Mouse (Mus musculus) gastrocnemius, adult 8-10 months (tissue): ENCODE measurements around the gene Apol8. TPM values are rescaled to one million over a fixed set of nuclear protein-coding genes. Genes with fewer than 3 reads are reported as not detected.
"Not testable (repeated sequence)": the region's sequence is repeated elsewhere in the genome, so short reads cannot be mapped to it uniquely, and the experiment has no call there.

Experiments
- DNase-seq, 2 experiments: peaks; one replicate each; pipeline ENCODE4 v3.0.0; 2022; ENCODE audit warnings: low spot score in 2 of 2
- total RNA-seq, 4 experiments: library from RNA; stranded (reverse); gene quantifications; 2 replicates each; pipeline ENCODE4 v1.2.4; 2022

Apol8 gene
- total RNA-seq, 4 experiments from 2014 or later = 0.63 to 0.86 TPM; not detected in 2

DNA sequence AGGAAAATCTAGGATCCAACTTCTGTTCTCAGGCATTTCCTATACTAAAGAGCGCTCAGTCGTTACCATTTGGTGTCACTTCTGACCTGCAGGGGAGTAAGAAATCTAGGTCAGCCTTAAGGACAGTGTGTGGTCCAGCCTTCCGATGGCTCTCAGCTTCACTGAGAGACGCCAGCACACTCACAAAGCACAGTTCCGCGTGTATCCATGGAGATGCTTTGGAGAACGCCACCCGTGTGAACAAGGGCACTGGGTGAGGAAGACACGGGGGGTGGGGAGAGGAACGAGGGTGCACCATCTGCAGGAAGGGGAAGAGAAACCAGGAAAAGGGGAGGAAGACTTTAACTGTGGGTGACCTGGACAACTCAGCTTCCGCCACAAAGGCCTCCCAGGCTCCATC lies 4.4 kb downstream of the Apol8 start:
- DNase-seq = no peak

DNA sequence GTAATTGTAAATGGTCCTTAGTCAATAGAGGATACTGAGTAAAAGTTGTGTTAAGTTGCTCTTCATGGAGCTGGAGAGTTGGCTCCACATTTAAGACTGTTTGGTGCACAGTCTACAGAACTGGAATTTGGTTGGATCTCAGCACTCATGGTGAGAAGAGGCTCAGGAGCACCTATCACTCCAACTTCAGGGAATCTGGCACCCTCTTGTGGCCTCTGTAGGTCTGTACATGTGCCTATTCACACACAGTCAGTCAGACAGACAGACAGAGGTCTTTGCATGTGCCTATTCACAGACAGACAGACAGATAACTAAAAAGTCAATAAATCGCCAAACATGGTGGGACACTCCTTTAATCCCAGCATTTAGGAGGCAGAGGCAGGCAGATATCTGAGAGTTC lies 6.3 kb downstream of the Apol8 start:
- no peak for DNase-seq

DNA sequence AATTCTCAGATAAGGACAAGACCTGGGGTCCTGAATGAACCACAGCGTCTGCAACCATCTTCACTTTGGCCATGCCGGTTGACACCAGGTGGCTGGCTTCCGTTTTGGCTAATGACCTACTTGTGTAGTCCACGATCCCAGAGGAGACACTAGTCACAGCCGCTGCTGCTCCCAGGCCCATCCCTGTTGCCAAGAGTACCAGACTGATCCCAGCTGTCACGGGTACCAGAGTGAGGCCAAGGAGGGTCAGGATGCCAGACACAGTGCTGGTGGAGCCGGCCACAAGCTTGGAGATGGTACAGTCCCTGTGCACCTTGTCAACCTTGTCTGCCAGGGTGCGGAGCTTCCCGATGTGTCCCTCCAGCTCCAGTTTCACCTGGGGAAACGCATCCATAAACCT lies 7.1 kb downstream of the Apol8 start:
- no peak for DNase-seq

GRCm38 (mm10) chr15:77748414-77748813 lies 8.4 kb downstream of the Apol8 start:
- no peak for DNase-seq

DNA sequence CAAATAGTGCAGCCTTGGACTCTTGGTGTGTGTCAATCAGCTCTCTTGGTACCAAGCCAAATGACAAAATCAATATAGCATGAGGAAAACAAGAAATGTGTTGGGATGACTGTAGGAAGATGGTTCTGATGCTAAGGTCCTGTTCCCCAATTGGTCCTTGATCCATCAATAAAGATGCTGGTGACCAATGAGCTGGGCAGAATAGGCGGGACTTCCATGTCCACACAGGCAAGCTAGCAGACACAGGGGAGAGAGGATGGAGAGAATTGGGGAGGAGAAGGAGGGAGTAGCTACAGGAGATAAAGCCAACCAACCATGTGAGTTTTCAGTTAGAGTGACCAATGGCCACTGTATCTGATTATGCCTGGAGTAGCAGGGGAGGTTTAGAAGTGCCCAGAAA lies 10.5 kb downstream of the Apol8 start:
- no peak for DNase-seq

GRCm38 (mm10) chr15:77745081-77745480 lies 11.7 kb downstream of the Apol8 start:
- no peak for DNase-seq

GRCm38 (mm10) chr15:77744632-77745031 lies 12.2 kb downstream of the Apol8 start:
- no peak for DNase-seq

GRCm38 (mm10) chr15:77741556-77741955 lies 15.2 kb downstream of the Apol8 start:
- DNase-seq = not testable (repeated sequence)

- no peak for DNase-seq
Measured at GRCm38 (mm10) chr15:77740511-77741297, 16.1 kb downstream of the Apol8 start.

DNA sequence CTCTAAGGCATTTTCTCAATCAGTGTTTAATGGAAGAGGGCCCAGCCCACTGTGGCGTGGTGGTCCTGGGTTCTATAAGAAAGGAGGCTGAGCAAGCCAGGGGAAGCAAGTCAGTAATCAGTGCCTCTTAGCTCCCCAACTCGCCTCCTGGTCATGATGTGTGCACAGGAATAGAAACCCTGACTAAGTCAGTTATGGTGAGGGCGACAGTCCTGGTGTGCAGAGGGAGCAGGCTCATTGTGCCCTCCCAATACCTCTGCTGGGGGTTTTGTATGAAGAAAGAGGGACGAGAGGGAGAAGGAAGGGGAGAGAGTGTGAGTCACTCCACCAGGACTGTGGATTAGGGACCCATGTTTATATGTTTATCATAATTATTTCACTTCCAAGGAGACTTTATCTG lies 22.9 kb downstream of the Apol8 start:
- not testable (repeated sequence) for DNase-seq

DNA sequence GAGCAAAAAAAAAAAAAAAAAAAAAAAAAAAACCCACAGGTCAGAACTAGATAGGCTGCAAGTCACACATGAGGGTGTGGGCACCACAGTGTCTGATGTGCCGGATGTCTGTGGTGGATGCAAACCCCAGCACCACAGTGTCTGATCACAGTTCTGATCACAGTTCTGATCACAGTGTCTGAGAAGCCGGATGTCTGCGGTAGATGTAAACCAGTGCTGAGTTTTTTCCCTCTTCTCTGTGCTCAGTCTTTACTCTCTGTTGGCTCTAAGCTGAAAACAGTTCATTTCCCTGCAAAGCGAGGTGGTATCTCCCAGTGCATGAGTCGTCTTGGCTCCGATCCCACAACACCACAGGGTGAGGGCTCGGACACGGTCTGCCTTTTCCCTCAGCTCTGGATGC lies 23.4 kb downstream of the Apol8 start:
- not testable (repeated sequence) for DNase-seq

DNA sequence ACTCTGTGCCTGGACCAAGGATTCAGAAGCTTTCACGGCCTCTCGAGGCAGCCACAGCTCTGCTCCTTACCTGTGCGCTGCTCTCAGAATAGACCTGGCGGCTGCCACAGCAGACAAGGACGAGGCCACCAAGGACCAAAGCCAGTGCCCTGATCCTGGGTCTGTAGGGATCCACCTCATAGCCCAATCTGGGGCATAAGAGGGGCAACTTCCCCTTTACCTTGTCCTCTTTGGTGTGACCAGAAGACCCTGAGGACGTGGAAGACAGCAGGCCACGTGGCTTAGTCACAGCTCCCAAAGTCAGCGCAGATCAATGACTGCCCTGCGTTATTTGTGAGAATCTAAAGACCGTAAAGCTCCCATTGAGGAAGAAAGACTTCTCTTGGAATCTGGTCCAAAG lies 24.0 kb downstream of the Apol8 start:
- DNase-seq = not testable (repeated sequence)

DNA sequence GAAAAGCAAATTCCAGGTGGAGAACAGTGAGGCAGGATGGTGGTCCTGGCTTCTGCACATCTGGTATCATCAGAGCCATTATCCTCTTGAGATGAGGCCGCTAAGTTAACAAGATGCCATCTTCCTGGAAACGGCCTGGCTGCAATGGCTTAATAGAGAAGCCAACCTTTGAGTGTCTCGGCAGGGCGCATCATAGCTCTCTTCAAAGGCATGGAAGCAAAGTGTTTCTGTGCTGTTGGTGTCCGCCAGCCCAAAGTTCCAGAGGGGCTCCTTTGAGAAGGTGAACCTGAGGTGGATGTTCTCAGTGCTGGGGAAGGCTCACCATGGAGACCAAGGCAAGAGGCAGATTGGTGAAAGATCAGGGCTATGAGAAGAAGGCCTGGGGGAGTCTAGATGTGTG lies 25.2 kb downstream of the Apol8 start:
- no peak for DNase-seq

GRCm38 (mm10) chr15:77728739-77729138 lies 28.1 kb downstream of the Apol8 start, which contains the start of gene Apol9b:
Gene Apol9b (plus strand): TSS chr15:77729039.
- not testable (repeated sequence) for DNase-seq

- not testable (repeated sequence) for DNase-seq
Measured at GRCm38 (mm10) chr15:77727745-77728144, 29.1 kb downstream of the Apol8 start.

DNA sequence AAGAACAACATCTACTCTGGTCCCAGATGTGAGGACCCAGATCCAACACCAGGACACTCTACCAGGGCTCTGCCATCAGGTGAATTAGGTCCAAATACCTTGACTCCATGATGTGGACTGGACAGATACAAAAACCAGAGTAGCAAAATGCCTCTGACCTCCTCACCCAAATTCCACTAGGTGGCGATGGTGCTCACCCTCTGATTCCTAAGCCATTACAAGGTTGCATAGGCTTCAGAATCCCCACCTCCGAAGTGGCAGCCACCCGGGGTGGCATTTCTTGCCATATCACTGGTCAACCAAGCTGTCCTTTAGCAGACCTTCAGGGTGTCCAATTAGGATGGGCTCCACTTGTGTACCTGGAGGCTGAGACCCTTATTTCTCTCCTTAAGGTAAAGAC lies 29.7 kb downstream of the Apol8 start:
- DNase-seq = not testable (repeated sequence)

DNA sequence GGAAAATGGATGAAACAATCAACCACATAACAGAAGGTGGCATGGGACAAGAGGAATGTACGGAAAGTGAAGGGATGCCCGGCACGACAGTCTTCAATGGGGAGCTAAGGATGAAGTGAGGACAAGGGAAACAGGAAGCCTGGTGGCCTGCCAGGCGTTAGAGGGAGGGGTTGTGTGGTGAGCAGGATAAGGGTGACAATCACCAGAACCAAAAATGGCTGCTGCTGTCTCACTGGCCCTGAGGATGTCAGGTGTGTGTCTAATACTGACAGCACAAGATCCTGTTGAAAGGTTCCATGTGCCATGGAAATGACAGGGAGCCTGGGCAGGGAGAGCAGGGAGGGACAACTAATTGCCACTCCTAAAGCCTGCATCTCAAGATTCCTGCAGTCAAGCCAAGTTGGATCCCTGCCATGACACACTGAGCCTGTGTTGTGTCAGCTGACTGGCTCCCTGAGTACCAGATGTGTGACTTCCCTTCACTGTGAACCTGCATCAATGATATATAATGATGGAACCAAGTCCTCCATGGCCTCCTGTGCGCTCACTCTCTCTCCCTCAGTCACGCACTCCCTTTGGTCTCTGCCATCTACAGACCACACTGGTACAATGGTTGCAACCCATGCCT lies 31.3 kb downstream of the Apol8 start:
- DNase-seq = not testable (repeated sequence)

- DNase-seq = not testable (repeated sequence)
Measured at GRCm38 (mm10) chr15:77724208-77724911, 32.4 kb downstream of the Apol8 start.

DNA sequence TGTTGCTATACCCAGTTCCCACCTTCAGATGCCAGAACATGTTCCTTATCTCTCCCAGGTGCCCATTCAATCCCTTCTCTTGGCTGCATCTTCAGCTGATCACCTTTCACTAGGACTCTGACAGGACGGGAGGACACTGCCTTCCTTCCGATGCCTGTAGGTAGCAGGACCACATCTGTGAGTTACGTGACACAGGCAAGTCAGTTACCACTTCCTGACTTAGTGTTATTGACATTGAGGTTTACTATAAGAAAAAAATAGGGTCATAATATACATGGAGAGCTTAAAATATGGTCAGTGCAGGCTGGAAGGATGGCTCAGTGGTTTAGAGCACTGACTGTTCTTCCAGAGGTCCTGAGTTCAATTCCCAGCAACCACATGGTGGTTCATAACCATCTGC lies 35.3 kb downstream of the Apol8 start:
- not testable (repeated sequence) for DNase-seq

DNA sequence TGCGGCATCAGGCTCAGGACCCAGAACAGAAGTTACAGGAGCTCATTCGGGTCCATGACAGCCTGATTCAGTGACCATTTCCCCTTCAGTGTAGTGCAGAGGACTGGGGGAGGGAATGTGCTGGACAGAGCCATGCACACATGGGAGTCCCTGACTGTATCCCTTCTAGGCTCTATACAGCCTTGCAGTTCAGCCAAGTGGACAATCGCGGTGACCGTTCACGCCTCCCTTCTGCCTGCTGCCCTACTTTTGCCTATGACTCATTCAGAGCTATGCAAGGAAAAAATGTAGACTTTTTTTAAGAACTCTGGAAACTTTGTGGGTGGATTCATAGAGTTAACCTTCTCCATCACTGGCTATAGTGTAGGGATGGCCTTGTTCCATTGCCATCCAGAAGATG lies 38.6 kb downstream of the Apol8 start:
- DNase-seq = not testable (repeated sequence)

DNA sequence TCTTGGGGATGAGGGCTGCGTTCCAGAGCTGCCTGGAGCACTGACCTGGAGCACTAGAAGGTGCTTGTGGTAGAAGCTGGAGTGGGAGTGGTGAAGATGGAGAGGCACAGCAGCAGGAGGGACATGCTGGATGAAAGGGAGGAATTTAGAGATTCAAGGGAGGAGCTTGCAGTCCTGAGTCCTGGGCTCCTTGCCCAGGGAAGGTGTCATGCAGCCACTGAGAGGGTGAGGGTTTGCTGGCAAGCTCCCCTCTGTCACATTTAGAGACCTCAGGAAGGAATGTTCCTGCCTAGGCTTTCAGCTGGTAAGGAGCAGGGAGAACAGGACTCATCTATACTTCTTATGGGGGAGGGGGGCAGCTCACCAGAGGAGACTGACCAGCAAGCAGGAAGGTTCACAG lies 47.9 kb downstream of the Apol8 start:
- not testable (repeated sequence) for DNase-seq

- DNase-seq = not testable (repeated sequence)
Measured at GRCm38 (mm10) chr15:77705306-77705705, 51.5 kb downstream of the Apol8 start.
